Mouse (Mus musculus) neural tube, postnatal 0 days (tissue): ENCODE measurements around the gene Agap3. TPM values are rescaled to one million over a fixed set of nuclear protein-coding genes. Genes with fewer than 3 reads are reported as not detected.

Source experiments
- polyA plus RNA-seq: library from polyadenylated mRNA; unstranded; fragments of >200 nt; fragmentation: Nextera tagmentation; extraction: Ambion mirVana; gene quantifications from 2 replicates; pipeline ENCODE4 v1.2.1, GENCODE M21; 2015

Agap3 gene
- 156 and 161 TPM in 2 replicates for polyA plus RNA-seq

GRCm38 (mm10) chr5:24452030-24452690 lies at the start of gene Agap3:
Gene Agap3, plus strand, starts transcription at chr5:24452177.

DNA sequence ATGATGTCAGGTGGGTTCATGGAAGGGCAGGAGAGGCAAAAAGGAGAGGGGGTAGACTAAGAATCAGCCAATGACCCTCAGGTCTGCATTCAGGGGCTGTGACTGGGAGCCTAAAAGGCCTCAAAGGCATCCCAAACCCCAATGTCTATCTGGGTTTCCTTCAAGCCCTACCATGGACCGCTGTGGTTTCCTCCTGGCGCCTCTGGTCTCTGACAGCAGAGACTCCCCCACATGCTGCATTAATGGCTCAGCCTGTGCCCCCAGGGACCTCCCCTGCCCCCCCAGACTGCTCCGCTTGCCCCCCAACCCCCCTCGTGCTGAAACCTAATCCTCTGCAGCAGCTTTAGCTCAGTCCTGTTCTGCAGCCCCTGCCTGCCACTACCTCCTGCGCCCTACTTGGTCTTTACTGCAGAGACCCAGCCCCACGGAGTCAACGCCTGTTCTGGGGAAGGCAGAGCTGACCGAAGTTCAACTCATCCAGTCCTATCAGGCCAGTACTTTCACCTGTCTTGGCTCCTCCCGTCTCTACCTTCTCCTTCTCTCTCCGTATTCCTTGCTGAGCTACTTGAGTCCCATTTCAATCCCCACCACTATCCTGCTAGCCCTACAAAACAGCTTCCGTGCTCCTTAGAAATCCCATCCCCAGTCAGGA lies 38.8 kb upstream of the Agap3 start, which contains the start of gene Asic3:
Gene Asic3 (plus strand): TSS at position 351 of the 652 bp plus-strand sequence.

GRCm38 (mm10) chr5:24423129-24424003 lies 28.6 kb upstream of the Agap3 start, which contains the start of the genes Cdk5 and Slc4a2:
Gene Cdk5, minus strand, starts transcription at chr5:24423530.
Gene Slc4a2, plus strand, starts transcription at chr5:24423837.

DNA sequence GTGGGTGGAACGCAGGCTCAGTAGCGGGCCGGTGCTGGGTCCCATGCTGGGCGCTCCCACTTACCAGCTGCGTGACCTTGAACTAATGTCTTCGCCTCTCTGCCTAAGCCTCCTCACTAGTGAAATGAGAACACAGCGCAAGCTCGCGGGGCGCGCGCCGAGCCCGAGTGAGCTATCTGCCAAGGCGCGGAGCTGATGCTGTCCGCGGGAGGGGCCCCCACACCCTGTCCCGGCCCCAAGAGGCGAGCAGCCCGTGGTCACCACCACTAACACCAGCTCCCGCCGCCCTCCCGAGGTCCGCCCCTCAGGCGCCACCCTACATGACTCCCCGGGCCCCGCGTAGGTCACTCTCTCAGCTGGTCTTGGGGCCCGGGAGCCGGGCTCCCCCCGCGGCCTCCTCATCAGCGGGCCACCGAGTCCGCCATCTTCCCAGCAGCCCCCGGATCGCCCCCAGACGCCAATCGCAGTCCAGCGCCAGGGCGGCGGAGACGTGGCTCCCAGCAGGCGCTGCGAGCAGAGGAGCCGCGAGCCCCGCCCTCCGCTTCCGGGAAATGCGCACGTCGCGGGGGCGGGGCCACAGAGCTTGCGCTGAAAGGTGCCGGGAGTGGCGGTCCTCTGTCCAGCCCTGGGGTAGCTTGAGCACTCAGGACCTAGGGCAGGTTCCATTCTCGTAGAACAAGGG lies 7.1 kb upstream of the Agap3 start, which contains the start of gene Fastk:
Gene Fastk (minus strand): TSS at position 542 of the 682 bp plus-strand sequence.

GRCm38 (mm10) chr5:24447624-24448298 lies 4.2 kb upstream of the Agap3 start, which contains the start of gene Tmub1:
Gene Tmub1, minus strand, starts transcription at chr5:24447854.

GRCm38 (mm10) chr5:24526889-24527230 lies 74.9 kb downstream of the Agap3 start, which contains the start of gene Gbx1:
Gene Gbx1, minus strand, starts transcription at chr5:24527202.

GRCm38 (mm10) chr5:24540387-24541143 lies 88.6 kb downstream of the Agap3 start, which contains the start of gene Asb10:
Gene Asb10, minus strand, starts transcription at chr5:24540978.

Other genes starting within 250 kb of the Agap3 start
- 17.4 TPM in 2 replicates for gene Kcnh2, start 100.6 kb upstream of the Agap3 start, polyA plus RNA-seq
- 7.6 and 9.1 TPM in 2 replicates for gene Nos3, start 87.4 kb upstream of the Agap3 start, polyA plus RNA-seq
- 7.9 and 8.3 TPM in 2 replicates for gene Atg9b, start 60.0 kb upstream of the Agap3 start, polyA plus RNA-seq
- 42.9 and 49.7 TPM in 2 replicates for gene Abcb8, start 58.5 kb upstream of the Agap3 start, polyA plus RNA-seq
- 0.39 and 1.7 TPM in 2 replicates for gene Asic3, start 38.8 kb upstream of the Agap3 start, polyA plus RNA-seq
- gene Cdk5, start 28.6 kb upstream of the Agap3 start, polyA plus RNA-seq: 168 and 174 TPM in 2 replicates
- gene Slc4a2, start 28.3 kb upstream of the Agap3 start, polyA plus RNA-seq: 13.8 and 15.3 TPM in 2 replicates
- gene Fastk, start 6.9 kb upstream of the Agap3 start, polyA plus RNA-seq: 94.2 and 114 TPM in 2 replicates
- gene Tmub1, start 4.3 kb upstream of the Agap3 start, polyA plus RNA-seq: 50.6 and 57.4 TPM in 2 replicates
- gene Gbx1, start 75.0 kb downstream of the Agap3 start, polyA plus RNA-seq: 10.1 and 10.9 TPM in 2 replicates
- gene Asb10, start 88.8 kb downstream of the Agap3 start, polyA plus RNA-seq: 0.13 and 0.36 TPM in 2 replicates
- gene 4931409K22Rik, start 104.6 kb downstream of the Agap3 start, polyA plus RNA-seq: 0.08 and 0.13 TPM in 2 replicates
- gene Abcf2, start 125.3 kb downstream of the Agap3 start, polyA plus RNA-seq: 62.4 and 65.5 TPM in 2 replicates
- gene Chpf2, start 134.6 kb downstream of the Agap3 start, polyA plus RNA-seq: 22.6 and 26.3 TPM in 2 replicates
- 160 and 164 TPM in 2 replicates for gene Smarcd3, start 172.2 kb downstream of the Agap3 start, polyA plus RNA-seq
- 38.0 and 39.7 TPM in 2 replicates for gene Nub1, start 233.4 kb downstream of the Agap3 start, polyA plus RNA-seq